Mouse (Mus musculus): ENCODE data around the gene Cbx7. TPM values are rescaled to one million over a fixed set of nuclear protein-coding genes. Genes with fewer than 3 reads are reported as not detected.
"Not testable (repeated sequence)": the region's sequence is repeated elsewhere in the genome, so short reads cannot be mapped to it uniquely, and the experiment has no call there.

Gene Cbx7
- polyA plus RNA-seq, 1 experiment from 2014 or later = 1.5 TPM

GRCm38 (mm10) chr15:79946022-79946421 lies 24.9 kb downstream of the Cbx7 start:
- no peak overlapping the region for H3K9ac ChIP-seq
- no peaks in the 10 kb centered on the region for H3K36me3 ChIP-seq
- H3K27me3 ChIP-seq (replicated peaks) = peaks cover 12% of the 10 kb centered on the region
- 0 out of 2 replicates have a peak, but pooled peaks have one; percentile 33 for ATAC-seq (ENCODE audit: extremely low read depth, insufficient number of reproducible peaks, low FRiP score, low TSS enrichment)
- 8% methylated on average over 4 of the region's 4 CpGs for WGBS
- H3K9me3 ChIP-seq = no peaks in the 10 kb centered on the region
- no peak overlapping the region for H3K27ac ChIP-seq (replicated peaks)
- no peak overlapping the region for H3K4me3 ChIP-seq
- no peak overlapping the region for H3K4me2 ChIP-seq
- H3K4me1 ChIP-seq = peaks cover 17% of the 10 kb centered on the region

- Histone ChIP-seq H3K27ac (replicated peaks) (no peak overlapping the region), H3K9me3 (no peaks in the 10 kb centered on the region), H3K4me3 (no peak overlapping the region), H3K9ac (no peak overlapping the region), H3K27me3 (replicated peaks) (peaks cover 12% of the 10 kb centered on the region), H3K4me1 (peaks cover 7% of the 10 kb centered on the region), H3K36me3 (no peaks in the 10 kb centered on the region), H3K4me2 (no peak overlapping the region)
- ATAC-seq (ENCODE audit: extremely low read depth, insufficient number of reproducible peaks, low FRiP score, low TSS enrichment) = no peak
- WGBS = 65% methylated on average over 5 of the region's 5 CpGs
These were observed 26.0 kb downstream of the Cbx7 start for GRCm38 (mm10) chr15:79944948-79945347.

- Histone ChIP-seq H3K4me2 (no peak overlapping the region), H3K36me3 (no peaks in the 10 kb centered on the region), H3K4me3 (no peak overlapping the region), H3K27ac (replicated peaks) (no peak overlapping the region), H3K4me1 (no peaks in the 10 kb centered on the region), H3K27me3 (replicated peaks) (peaks cover 16% of the 10 kb centered on the region), H3K9me3 (no peaks in the 10 kb centered on the region), H3K9ac (no peak overlapping the region)
- ATAC-seq (ENCODE audit: extremely low read depth, insufficient number of reproducible peaks, low FRiP score, low TSS enrichment) = no peak
- WGBS = 83% methylated on average over 3 of the region's 3 CpGs
These were observed 27.3 kb downstream of the Cbx7 start for GRCm38 (mm10) chr15:79943584-79943983.

- ATAC-seq (ENCODE audit: extremely low read depth, insufficient number of reproducible peaks, low FRiP score, low TSS enrichment) = no peak
- 81% methylated on average over 6 of the region's 6 CpGs for WGBS
These were observed 28.4 kb downstream of the Cbx7 start for GRCm38 (mm10) chr15:79942541-79942940.

GRCm38 (mm10) chr15:79940932-79941331 lies 30.0 kb downstream of the Cbx7 start:
- ATAC-seq (ENCODE audit: extremely low read depth, insufficient number of reproducible peaks, low FRiP score, low TSS enrichment) = no peak
- no peak overlapping the region for H3K4me2 ChIP-seq
- no peak overlapping the region for H3K4me3 ChIP-seq
- no peak overlapping the region for H3K9ac ChIP-seq
- peaks cover 30% of the 10 kb centered on the region for H3K27me3 ChIP-seq (replicated peaks)
- WGBS = 21% methylated on average over 8 of the region's 8 CpGs
- H3K36me3 ChIP-seq = no peaks in the 10 kb centered on the region
- no peaks in the 10 kb centered on the region for H3K4me1 ChIP-seq
- H3K27ac ChIP-seq (replicated peaks) = no peak overlapping the region
- H3K9me3 ChIP-seq = no peaks in the 10 kb centered on the region

More at GRCm38 (mm10) chr15:79942541-79942940, 28.4 kb downstream of the Cbx7 start:
- H3K4me3 ChIP-seq = no peak overlapping the region
- H3K9ac ChIP-seq = no peak overlapping the region
- no peak overlapping the region for H3K4me2 ChIP-seq
- H3K27ac ChIP-seq (replicated peaks) = no peak overlapping the region
- H3K36me3 ChIP-seq = no peaks in the 10 kb centered on the region
- no peaks in the 10 kb centered on the region for H3K4me1 ChIP-seq
- peaks cover 21% of the 10 kb centered on the region for H3K27me3 ChIP-seq (replicated peaks)
- no peaks in the 10 kb centered on the region for H3K9me3 ChIP-seq

- H3K27me3 ChIP-seq (replicated peaks) = peaks cover 37% of the 10 kb centered on the region
- 87% methylated on average over 16 of the region's 16 CpGs for WGBS
- H3K4me1 ChIP-seq = no peaks in the 10 kb centered on the region
- H3K9me3 ChIP-seq = no peaks in the 10 kb centered on the region
- H3K9ac ChIP-seq = no peak overlapping the region
- H3K36me3 ChIP-seq = no peaks in the 10 kb centered on the region
- ATAC-seq (ENCODE audit: extremely low read depth, insufficient number of reproducible peaks, low FRiP score, low TSS enrichment) = no peak
- no peak overlapping the region for H3K4me2 ChIP-seq
- no peak overlapping the region for H3K27ac ChIP-seq (replicated peaks)
- H3K4me3 ChIP-seq = no peak overlapping the region
These were observed 31.0 kb downstream of the Cbx7 start for GRCm38 (mm10) chr15:79939913-79940312.

GRCm38 (mm10) chr15:79939501-79939900 lies 31.4 kb downstream of the Cbx7 start:
- H3K27me3 ChIP-seq (replicated peaks) = peaks cover 37% of the 10 kb centered on the region
- 81% methylated on average over 6 of the region's 7 CpGs for WGBS
- not testable (repeated sequence) for H3K4me2 ChIP-seq; H3K36me3 ChIP-seq; H3K9ac ChIP-seq; ATAC-seq (ENCODE audit: extremely low read depth, insufficient number of reproducible peaks, low FRiP score, low TSS enrichment); H3K27ac ChIP-seq (replicated peaks); H3K9me3 ChIP-seq; H3K4me3 ChIP-seq; H3K4me1 ChIP-seq

- Histone ChIP-seq H3K9ac (no peak overlapping the region), H3K27me3 (replicated peaks) (peaks cover 37% of the 10 kb centered on the region), H3K9me3 (no peaks in the 10 kb centered on the region), H3K4me2 (no peak overlapping the region), H3K4me1 (peaks cover 3% of the 10 kb centered on the region; the same call in 1 of the 2 replicates), H3K4me3 (no peak overlapping the region), H3K27ac (replicated peaks) (no peak overlapping the region), H3K36me3 (no peaks in the 10 kb centered on the region)
- WGBS = 81% methylated on average over 12 of the region's 12 CpGs
- no peak for ATAC-seq (ENCODE audit: extremely low read depth, insufficient number of reproducible peaks, low FRiP score, low TSS enrichment)
These were observed 31.9 kb downstream of the Cbx7 start for GRCm38 (mm10) chr15:79939020-79939419.

- H3K27me3 ChIP-seq (replicated peaks) = peaks cover 64% of the 10 kb centered on the region
- ATAC-seq (ENCODE audit: extremely low read depth, insufficient number of reproducible peaks, low FRiP score, low TSS enrichment) = no peak
- peaks cover 20% of the 10 kb centered on the region for H3K4me1 ChIP-seq
- no peaks in the 10 kb centered on the region for H3K36me3 ChIP-seq
- no peak overlapping the region for H3K9ac ChIP-seq
- H3K27ac ChIP-seq (replicated peaks) = no peak overlapping the region
- H3K9me3 ChIP-seq = no peaks in the 10 kb centered on the region
- 56% methylated on average over 7 of the region's 7 CpGs for WGBS
- no peak overlapping the region for H3K4me3 ChIP-seq
- no peak overlapping the region for H3K4me2 ChIP-seq
These were observed 34.6 kb downstream of the Cbx7 start for GRCm38 (mm10) chr15:79936374-79936751.

GRCm38 (mm10) chr15:79935654-79936373 lies 35.1 kb downstream of the Cbx7 start:
- Histone ChIP-seq H3K4me3 (no peak overlapping the region), H3K4me1 (peaks cover 20% of the 10 kb centered on the region), H3K9ac (no peak overlapping the region), H3K36me3 (no peaks in the 10 kb centered on the region), H3K27ac (replicated peaks) (no peak overlapping the region), H3K4me2 (no peak overlapping the region), H3K9me3 (no peaks in the 10 kb centered on the region), H3K27me3 (replicated peaks) (peaks cover 69% of the 10 kb centered on the region)
- 29% methylated on average over 9 of the region's 9 CpGs for WGBS
- ATAC-seq (ENCODE audit: extremely low read depth, insufficient number of reproducible peaks, low FRiP score, low TSS enrichment) = no peak

- WGBS = 9% methylated on average over 10 of the region's 10 CpGs
- Histone ChIP-seq H3K27me3 (replicated peaks) (peaks cover 80% of the 10 kb centered on the region), H3K9me3 (no peaks in the 10 kb centered on the region), H3K4me2 (0 out of 2 replicates have a peak overlapping the region, but pooled peaks have one; percentile 96), H3K4me3 (no peak overlapping the region), H3K4me1 (peaks cover 20% of the 10 kb centered on the region), H3K36me3 (no peaks in the 10 kb centered on the region), H3K9ac (no peak overlapping the region), H3K27ac (replicated peaks) (no peak overlapping the region)
- no peak for ATAC-seq (ENCODE audit: extremely low read depth, insufficient number of reproducible peaks, low FRiP score, low TSS enrichment)
These were observed 36.1 kb downstream of the Cbx7 start for GRCm38 (mm10) chr15:79934776-79935175.
